Mouse (Mus musculus) CH12.LX (cell line): Measurements from ENCODE around the gene Larp4b. TPM values are rescaled to one million over a fixed set of nuclear protein-coding genes. Genes with fewer than 3 reads are reported as not detected.

Source experiments
- DNase-seq: peaks from one replicate; pipeline ENCODE4 v3.0.0-alpha.2; 2013; ENCODE audit errors: extremely low read depth
- H3K27ac ChIP-seq: 2 replicates; pipeline ENCODE4 v1.5.1; 2012; ENCODE audit warnings: low read depth, mild to moderate bottlenecking, control low read depth, moderate library complexity; ENCODE audit not compliant: insufficient read depth
- H3K27me3 ChIP-seq: replicated peaks from 2 replicates; pipeline ENCODE3; 2012; ENCODE audit warnings: inconsistent platforms
- H3K36me3 ChIP-seq, 2 experiments: replicated peaks in 1 of 2; 2 replicates each; pipeline versions ENCODE3 to v1.6.1; 2012; ENCODE audit warnings: inconsistent platforms in 1 of 2, low read length in 1 of 2, mild to moderate bottlenecking in 1 of 2, mixed read lengths in 1 of 2, moderate library complexity in 1 of 2; ENCODE audit not compliant: control insufficient read depth in 1 of 2, insufficient read depth in 1 of 2
- H3K4me1 ChIP-seq, 2 experiments: 2 replicates each; pipeline ENCODE4 v1.6.1; 2012; ENCODE audit warnings: inconsistent platforms in 1 of 2, moderate library complexity in 1 of 2; ENCODE audit not compliant: insufficient read depth in 2 of 2, control insufficient read depth in 1 of 2
- H3K4me2 ChIP-seq: 2 replicates; pipeline ENCODE4 v1.6.1; 2012; ENCODE audit warnings: low read depth, mild to moderate bottlenecking, control low read depth; ENCODE audit not compliant: poor library complexity, insufficient read depth, severe bottlenecking
- H3K4me3 ChIP-seq, 3 experiments: fragments of 150-350 bp in 1 of 3; sonication (generic) in 1 of 3; replicated peaks in 1 of 3; 2 replicates each; pipeline versions ENCODE3 to v1.5.1; 2011 to 2012; ENCODE audit warnings: low read depth in 2 of 3, low read length in 2 of 3, mild to moderate bottlenecking in 2 of 3, moderate library complexity in 2 of 3, control low read depth in 1 of 3, improper control_type of control experiment in 1 of 3, inconsistent platforms in 1 of 3, mixed read lengths in 1 of 3; ENCODE audit not compliant: poor library complexity in 1 of 3
- H3K79me2 ChIP-seq: replicated peaks from 2 replicates; pipeline ENCODE4 v1.6.1; 2012; ENCODE audit warnings: mild to moderate bottlenecking, moderate library complexity; ENCODE audit not compliant: control insufficient read depth, poor library complexity, insufficient read depth, severe bottlenecking; ENCODE audit errors: extremely low read depth
- H3K9ac ChIP-seq: 2 replicates; pipeline ENCODE4 v1.6.1; 2012; ENCODE audit warnings: low read depth, mild to moderate bottlenecking, control low read depth, moderate library complexity; ENCODE audit not compliant: insufficient read depth
- H3K9me3 ChIP-seq: replicated peaks from 2 replicates; pipeline ENCODE3; 2012; ENCODE audit warnings: low read length, inconsistent platforms, mixed read lengths
- BHLHE40 ChIP-seq: IDR thresholded peaks from 2 replicates; pipeline ENCODE4 v1.6.1; 2011; ENCODE audit warnings: mild to moderate bottlenecking, low read depth, low read length, improper control_type of control experiment
- CHD1 ChIP-seq: IDR thresholded peaks from 2 replicates; pipeline ENCODE4 v1.6.1; 2012; ENCODE audit warnings: low read depth, low read length, improper control_type of control experiment, inconsistent platforms
- CTCF ChIP-seq, 2 experiments: IDR thresholded peaks in 1 of 2; conservative IDR thresholded peaks in 1 of 2; 2 replicates each; pipeline ENCODE4 v1.5.1; 2011 to 2012; ENCODE audit warnings: low read depth in 2 of 2, low read length in 2 of 2, improper control_type of control experiment in 1 of 2, inconsistent platforms in 1 of 2, mild to moderate bottlenecking in 1 of 2, moderate library complexity in 1 of 2
- EP300 ChIP-seq: IDR thresholded peaks from 2 replicates; pipeline ENCODE4 v1.6.1; 2011; ENCODE audit warnings: low read length, improper control_type of control experiment
- HCFC1 ChIP-seq: IDR thresholded peaks from 2 replicates; pipeline ENCODE4 v1.6.1; 2012; ENCODE audit warnings: low read depth, mild to moderate bottlenecking, inconsistent platforms, low read length, improper control_type of control experiment
- IRF4 ChIP-seq: IDR thresholded peaks from 2 replicates; pipeline ENCODE4 v1.6.1; 2014; ENCODE audit warnings: low read depth, mild to moderate bottlenecking, inconsistent platforms, low read length, improper control_type of control experiment
- JUN ChIP-seq: IDR thresholded peaks from 2 replicates; pipeline ENCODE4 v1.6.1; 2011; ENCODE audit warnings: low read depth, mild to moderate bottlenecking, low read length, improper control_type of control experiment, moderate library complexity; ENCODE audit not compliant: insufficient read depth
- JUND ChIP-seq: conservative IDR thresholded peaks from 2 replicates; pipeline ENCODE4 v1.6.1; 2011; ENCODE audit warnings: low read depth, low read length, improper control_type of control experiment
- KAT2A ChIP-seq: IDR thresholded peaks from 2 replicates; pipeline ENCODE4 v1.6.1; 2012; ENCODE audit warnings: low read length, improper control_type of control experiment, inconsistent platforms; ENCODE audit not compliant: insufficient replicate concordance
- MAFK ChIP-seq: IDR thresholded peaks from 2 replicates; pipeline ENCODE4 v1.6.1; 2011; ENCODE audit warnings: low read length, improper control_type of control experiment; ENCODE audit not compliant: insufficient replicate concordance
- MAZ ChIP-seq: IDR thresholded peaks from 2 replicates; pipeline ENCODE4 v1.6.1; 2012; ENCODE audit warnings: low read depth, mild to moderate bottlenecking, inconsistent platforms, low read length, improper control_type of control experiment, moderate library complexity
- MEF2A ChIP-seq: IDR thresholded peaks from 2 replicates; pipeline ENCODE4 v1.6.1; 2014; ENCODE audit warnings: low read depth, mild to moderate bottlenecking, inconsistent platforms, low read length, improper control_type of control experiment, borderline replicate concordance
- MXI1 ChIP-seq: IDR thresholded peaks from 2 replicates; pipeline ENCODE4 v1.6.1; 2011; ENCODE audit warnings: mild to moderate bottlenecking, low read depth, low read length, improper control_type of control experiment
- NELFE ChIP-seq: IDR thresholded peaks from 2 replicates; pipeline ENCODE4 v1.6.1; 2011; ENCODE audit warnings: low read depth, low read length, improper control_type of control experiment
- NRF1 ChIP-seq: IDR thresholded peaks from 2 replicates; pipeline ENCODE4 v1.6.1; 2014; ENCODE audit warnings: low read depth, mild to moderate bottlenecking, inconsistent platforms, low read length, improper control_type of control experiment, moderate library complexity
- PAX5 ChIP-seq: IDR thresholded peaks from 2 replicates; pipeline ENCODE4 v1.6.1; 2012; ENCODE audit warnings: low read length, inconsistent platforms, mixed read lengths
- POLR2A ChIP-seq: IDR thresholded peaks from 2 replicates; pipeline ENCODE4 v1.6.1; 2011; ENCODE audit warnings: low read depth, mild to moderate bottlenecking, improper control_type of control experiment, low read length
- RAD21 ChIP-seq: IDR thresholded peaks from 2 replicates; pipeline ENCODE4 v1.6.1; 2011; ENCODE audit warnings: low read depth, mild to moderate bottlenecking, low read length, improper control_type of control experiment, moderate library complexity
- SMC3 ChIP-seq: IDR thresholded peaks from 2 replicates; pipeline ENCODE4 v1.6.1; 2011; ENCODE audit warnings: low read depth, low read length, improper control_type of control experiment
- TBP ChIP-seq: conservative IDR thresholded peaks from 2 replicates; pipeline ENCODE4 v1.6.1; 2011; ENCODE audit warnings: low read depth, low read length, improper control_type of control experiment
- USF2 ChIP-seq: conservative IDR thresholded peaks from 2 replicates; pipeline ENCODE4 v1.6.1; 2011; ENCODE audit warnings: low read depth, low read length, improper control_type of control experiment
- dilution Hi-C: fragments of 300-500 bp; cut with MboI; formaldehyde crosslinking; loops from 2 replicates; pipeline ENCODE4 v1.14.3; 2020; ENCODE audit warnings: low sequenced_read_pairs; ENCODE audit not compliant: extremely low pct_unique_long_range_greater_than_20kb, extremely low pct_ligation_motif_present
- in situ Hi-C: fragments of 300-500 bp; cut with MboI; formaldehyde crosslinking; loops from 3 replicates; pipeline ENCODE4 v1.14.3; 2019; ENCODE audit warnings: low sequenced_read_pairs, low pct_ligation_motif_present, low pct_unique_long_range_greater_than_20kb, mixed read lengths
- polyA plus RNA-seq: library from polyadenylated mRNA; unstranded; fragments of >175 nt; gene quantifications from 2 replicates; pipeline ENCODE4 v1.2.1, GENCODE M21; 2012; ENCODE audit warnings: low read depth; ENCODE audit not compliant: insufficient read length
- total RNA-seq, 2 experiments: library from RNA; depleted of rRNA; stranded (reverse); fragments of 300-350 nt in 1 of 2; fragments of >200 nt in 1 of 2; gene quantifications; 2 replicates each; pipeline ENCODE4 v1.2.3; 2012 to 2014

Gene Larp4b
- total and polyA plus RNA-seq, 3 experiments: 57.9 to 63.3 (median 58.3) TPM

DNA sequence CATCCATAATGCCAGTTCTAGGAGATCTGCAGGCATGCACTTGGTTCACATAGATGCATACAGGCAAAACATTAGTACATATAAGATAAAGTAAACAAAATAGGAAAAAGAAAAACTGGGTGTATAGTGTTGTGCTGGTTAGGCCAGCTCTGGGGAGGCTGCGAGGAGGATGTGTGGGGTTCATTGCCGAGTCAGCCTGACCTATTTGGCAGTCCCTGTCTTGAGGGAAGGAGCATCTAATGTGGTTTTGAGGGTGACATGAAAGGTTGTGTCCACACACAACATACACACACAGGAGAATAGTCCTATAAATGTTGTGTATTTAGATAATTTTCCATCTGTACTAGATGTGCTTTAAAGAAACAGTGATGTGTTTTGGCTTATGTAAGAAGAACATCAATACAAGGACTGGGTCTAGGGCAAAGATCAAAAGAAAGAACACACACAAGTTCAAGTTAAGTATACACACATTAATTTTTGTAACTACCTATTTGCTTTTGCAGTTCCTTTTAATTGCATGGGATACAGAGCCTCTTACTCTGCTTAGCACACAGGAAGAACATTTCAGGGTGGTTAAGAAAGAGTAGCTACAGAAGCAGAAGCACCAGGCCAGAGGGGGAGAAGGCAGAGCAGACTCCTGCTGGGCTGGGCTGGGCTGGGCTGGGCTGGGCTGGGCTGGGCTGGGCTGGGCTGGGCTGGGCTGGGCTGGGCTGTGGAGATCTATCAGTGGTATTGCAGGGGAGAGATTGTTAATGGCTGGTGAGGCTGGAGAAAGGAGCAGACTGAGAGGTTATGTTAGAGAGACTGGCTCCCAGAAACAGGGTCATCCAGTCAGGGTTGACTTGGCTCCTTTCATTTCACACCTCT lies 13.5 kb downstream of the Larp4b start:
- Histone ChIP-seq H3K9me3 (no peaks in the 10 kb centered on the region), H3K36me3 (peaks cover 2 to 34% of the 10 kb centered on the region in 2 experiments), H3K4me1 (peaks cover 0 to 28% of the 10 kb centered on the region in 2 experiments; a peak in 2 of 4 replicates), H3K4me2 (no peak overlapping the region), H3K27me3 (no peaks in the 10 kb centered on the region), H3K79me2 (peaks cover 58% of the 10 kb centered on the region), H3K4me3 (no peak overlapping the region), H3K9ac (no peak overlapping the region), H3K27ac (no peak overlapping the region)
- dilution Hi-C loops (no loop called here), in situ Hi-C loops (no loop called here)
- no peak for DNase-seq
- TF ChIP-seq EP300 (no peak), POLR2A (no peak), JUN (no peak), RAD21 (no peak), TBP (no peak), NELFE (no peak), CHD1 (no peak), PAX5 (no peak), MAZ (no peak), KAT2A (no peak), MAFK (no peak), MEF2A (no peak), JUND (no peak), USF2 (no peak), HCFC1 (no peak), MXI1 (no peak), BHLHE40 (no peak), NRF1 (no peak), IRF4 (no peak), CTCF (conservative IDR thresholded peaks at IDR 0.05 in 1 of 2, IDR thresholded peaks at IDR 0.05 in 1 of 2; ENCODE audit: low read depth in 2 of 2, low read length in 2 of 2) (no peak)

DNA sequence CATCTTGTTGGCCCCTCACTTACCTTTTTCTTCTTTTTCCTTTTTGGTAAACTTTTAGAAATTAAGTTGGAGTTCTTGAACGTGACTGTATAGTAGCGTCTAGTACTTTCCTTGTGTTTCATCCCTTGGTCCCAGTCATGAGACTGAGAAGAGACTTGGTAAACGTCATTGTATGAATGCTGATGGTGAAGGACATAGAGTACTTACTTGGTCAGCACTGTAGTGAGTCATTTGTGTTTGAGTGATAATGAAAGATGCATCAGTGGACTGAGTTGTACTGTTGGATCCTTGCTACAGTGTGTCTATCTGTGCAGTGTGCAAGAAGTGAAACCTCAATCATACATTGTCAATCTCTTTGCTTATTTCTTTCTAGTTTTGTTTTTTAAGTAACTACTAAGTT lies 20.1 kb downstream of the Larp4b start:
- in situ Hi-C loops: no loop called here
- Histone ChIP-seq H3K4me3 (no peak overlapping the region), H3K27ac (no peak overlapping the region)
- TF ChIP-seq IRF4: peak; percentile 58
- no peak for TF ChIP-seq KAT2A
- TF ChIP-seq JUN: peak; percentile 26; the same call in 1 of the 2 replicates
- no peak for TF ChIP-seq MAFK
- 0 out of 2 replicates have a peak, but pooled peaks have one; percentile 15 for TF ChIP-seq BHLHE40
- TF ChIP-seq SMC3: no peak
- 0 out of 2 replicates have a peak, but pooled peaks have one; percentile 15 for TF ChIP-seq JUND
- peak; percentile 27; the same call in 1 of the 2 replicates for TF ChIP-seq EP300
- TF ChIP-seq, all 38 proteins: peak for 5
- peaks cover 0 to 45% of the 10 kb centered on the region in 2 experiments for H3K36me3 ChIP-seq
- dilution Hi-C loops: no loop called here
- H3K9ac ChIP-seq: no peak overlapping the region
- no peaks in the 10 kb centered on the region for H3K9me3 ChIP-seq
- no peak for DNase-seq
- peaks cover 57% of the 10 kb centered on the region for H3K79me2 ChIP-seq
- peaks cover 7 to 43% of the 10 kb centered on the region in 2 experiments for H3K4me1 ChIP-seq
- no peak overlapping the region for H3K4me2 ChIP-seq
- no peaks in the 10 kb centered on the region for H3K27me3 ChIP-seq
